Comparison of ENCODE assay signal across 8 mouse cellular contexts in the genomic region with DNA sequence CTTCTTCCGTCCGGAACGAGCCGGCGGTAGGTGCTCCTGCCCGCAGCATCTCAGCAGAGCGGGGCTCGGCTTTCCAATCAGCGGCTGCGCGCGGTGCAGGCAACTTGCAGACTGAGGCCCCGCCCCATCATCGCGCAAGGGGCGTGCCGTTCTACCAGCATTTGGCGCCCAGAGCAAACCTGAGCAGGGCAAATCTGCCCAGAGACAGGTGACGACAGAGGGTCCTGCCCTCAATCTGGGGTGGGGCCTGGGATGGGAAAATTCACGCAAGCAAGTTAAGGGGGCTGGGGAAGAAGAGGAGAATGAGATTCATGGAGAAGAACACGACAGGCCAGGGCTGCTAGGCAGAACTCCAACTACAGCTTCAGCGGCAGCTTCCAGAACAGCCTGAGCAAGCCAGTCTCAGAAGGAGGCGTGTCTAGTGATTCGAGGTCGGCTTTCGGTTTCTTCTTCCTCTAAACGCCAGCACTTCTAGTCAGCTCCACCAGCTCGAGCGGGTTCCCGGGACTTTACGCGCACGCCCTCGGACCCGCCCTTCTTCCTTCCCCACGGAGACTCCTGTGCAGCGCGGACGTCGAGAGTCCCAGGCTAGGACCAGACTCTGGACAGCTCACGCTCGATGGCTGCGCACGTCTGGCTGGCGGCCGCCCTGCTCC. TPM values are rescaled to one million over a fixed set of nuclear protein-coding genes. Genes with fewer than 3 reads are reported as not detected.
DNase-seq lines count a peak whose midpoint lies in the region; ATAC-seq and TF ChIP-seq lines count a peak whose summit lies in the region.

A gene (plus strand): TSS at position 293 of the 656 bp plus-strand sequence.
A gene (minus strand): TSS at position 504 of the 656 bp plus-strand sequence.

- peak within 1 kb of the TSS; percentile 73 for H3K9ac ChIP-seq in embryonic facial prominence, embryonic 13.5 days
- peak within 1 kb of the TSS; percentile 59 for H3K9ac ChIP-seq in limb, embryonic 12.5 days (replicated peaks)
- peak within 1 kb of the TSS; percentile 36 for H3K9ac ChIP-seq in midbrain, embryonic 15.5 days

- H3K4me3 ChIP-seq in embryonic facial prominence, embryonic 13.5 days = peak within 1 kb of the TSS; percentile 59
- H3K4me3 ChIP-seq in kidney, adult 2 months (ENCODE audit: insufficient read depth, low read depth, low read length) = peak within 1 kb of the TSS; percentile 82
- peak within 1 kb of the TSS; percentile 52 for H3K4me3 ChIP-seq in limb, embryonic 12.5 days (replicated peaks)
- H3K4me3 ChIP-seq in midbrain, embryonic 15.5 days = peak within 1 kb of the TSS; percentile 42
- H3K4me3 ChIP-seq in spleen, adult 2 months (ENCODE audit: extremely low read depth, insufficient read depth, insufficient read length) = peak within 1 kb of the TSS; percentile 90

- peak; percentile 93 for DNase-seq in 3134 (ENCODE audit: extremely low read depth, insufficient read length, low spot score)
- DNase-seq in adrenal gland, postnatal 36 days = peak; percentile 100
- peak; percentile 98 to 99 for DNase-seq in heart, adult 18-20 months
- DNase-seq in kidney, adult 2 months = peak; percentile 99
- peak; percentile 97 to 100 for DNase-seq in spleen, adult 2 months (ENCODE audit: low read depth in 1 of 2, low spot score in 2 of 2)

- H3K27ac ChIP-seq in embryonic facial prominence, embryonic 13.5 days = peak within 1 kb of the TSS; percentile 81
- peak within 1 kb of the TSS; percentile 79 for H3K27ac ChIP-seq in kidney, adult 2 months (ENCODE audit: insufficient read depth, low read depth, low read length)
- no peak within 1 kb of the TSS; the same call in 1 of the 2 replicates for H3K27ac ChIP-seq in limb, embryonic 12.5 days
- no peak within 1 kb of the TSS for H3K27ac ChIP-seq in midbrain, embryonic 15.5 days
- H3K27ac ChIP-seq in spleen, adult 2 months (ENCODE audit: insufficient read depth, low read length) = peak within 1 kb of the TSS; percentile 98

- TF ChIP-seq POLR2A in kidney, adult 2 months (IDR thresholded peaks at IDR 0.05; ENCODE audit: low read depth, low read length) = peak; percentile 53
- TF ChIP-seq POLR2A in spleen, adult 2 months (IDR thresholded peaks at IDR 0.05; ENCODE audit: low read depth, low read length) = peak; percentile 91

- peaks cover 14% of the 10 kb centered on the region for H3K4me1 ChIP-seq in embryonic facial prominence, embryonic 13.5 days
- no peaks in the 10 kb centered on the region for H3K4me1 ChIP-seq in kidney, adult 2 months (ENCODE audit: control insufficient read depth, insufficient read depth, low read length)
- H3K4me1 ChIP-seq in limb, embryonic 12.5 days (replicated peaks) = peaks cover 11% of the 10 kb centered on the region
- peaks cover 17% of the 10 kb centered on the region for H3K4me1 ChIP-seq in midbrain, embryonic 15.5 days
- H3K4me1 ChIP-seq in spleen, adult 2 months (ENCODE audit: control insufficient read depth, insufficient read depth, insufficient read length) = peaks cover 21% of the 10 kb centered on the region; the same call in 1 of the 2 replicates

- H3K36me3 ChIP-seq in embryonic facial prominence, embryonic 13.5 days = no peaks in the 10 kb centered on the region
- no peaks in the 10 kb centered on the region for H3K36me3 ChIP-seq in kidney, adult 2 months (ENCODE audit: control insufficient read depth, insufficient read depth, low read length)
- H3K36me3 ChIP-seq in limb, embryonic 12.5 days = no peaks in the 10 kb centered on the region
- H3K36me3 ChIP-seq in midbrain, embryonic 15.5 days (replicated peaks) = no peaks in the 10 kb centered on the region
- H3K36me3 ChIP-seq in spleen, adult 2 months (ENCODE audit: control insufficient read depth, insufficient read depth, low read length) = peaks cover 39% of the 10 kb centered on the region

- TF ChIP-seq CTCF in kidney, adult 2 months (conservative IDR thresholded peaks at IDR 0.05; ENCODE audit: insufficient read depth, insufficient read length, low read depth, low read length) = no peak
- TF ChIP-seq CTCF in spleen, adult 2 months (IDR thresholded peaks at IDR 0.05; ENCODE audit: extremely low read depth, insufficient read depth, insufficient read length, insufficient replicate concordance) = no peak

- peaks cover 83% of the 10 kb centered on the region for H3K27me3 ChIP-seq in embryonic facial prominence, embryonic 13.5 days
- no peaks in the 10 kb centered on the region for H3K27me3 ChIP-seq in kidney, adult 2 months (replicated peaks; ENCODE audit: control insufficient read depth, insufficient read depth, low read length)
- peaks cover 93% of the 10 kb centered on the region for H3K27me3 ChIP-seq in limb, embryonic 12.5 days
- H3K27me3 ChIP-seq in midbrain, embryonic 15.5 days (replicated peaks) = peaks cover 61% of the 10 kb centered on the region
- no peaks in the 10 kb centered on the region for H3K27me3 ChIP-seq in spleen, adult 2 months (ENCODE audit: control insufficient read depth, insufficient read depth, low read length)

- no peaks in the 10 kb centered on the region for H3K9me3 ChIP-seq in embryonic facial prominence, embryonic 13.5 days
- H3K9me3 ChIP-seq in limb, embryonic 12.5 days = no peaks in the 10 kb centered on the region
- H3K9me3 ChIP-seq in midbrain, embryonic 15.5 days = no peaks in the 10 kb centered on the region

- peak; percentile 96 for ATAC-seq in embryonic facial prominence, embryonic 13.5 days (ENCODE audit: insufficient number of reproducible peaks, insufficient read depth, low FRiP score, low TSS enrichment, low read depth)
- ATAC-seq in limb, embryonic 12.5 days (ENCODE audit: insufficient number of reproducible peaks, insufficient read depth, low FRiP score, low TSS enrichment, low read depth) = peak; percentile 94
- peak; percentile 95 for ATAC-seq in midbrain, embryonic 15.5 days (replicated peaks)

- WGBS in embryonic facial prominence, embryonic 13.5 days = under 1% methylated on average over 46 of the region's 46 CpGs
- under 1% methylated on average over 46 of the region's 46 CpGs for WGBS in kidney, adult 2 months
- under 1% methylated on average over 46 of the region's 46 CpGs for WGBS in limb, embryonic 12.5 days
- WGBS in midbrain, embryonic 15.5 days = 0% methylated on average over 46 of the region's 46 CpGs
- WGBS in spleen, adult 2 months = under 1% methylated on average over 46 of the region's 46 CpGs

- H3K4me2 ChIP-seq in embryonic facial prominence, embryonic 13.5 days = peak within 1 kb of the TSS; percentile 97
- H3K4me2 ChIP-seq in limb, embryonic 12.5 days = peak within 1 kb of the TSS; percentile 85
- peak within 1 kb of the TSS; percentile 73 for H3K4me2 ChIP-seq in midbrain, embryonic 15.5 days

RNA-seq across cellular contexts. Expression of the first gene that starts in this region (rescaled TPM):
- total RNA-seq in adrenal gland, postnatal 36 days (2021) = 10 to 100 TPM; 12.5 to 23.0 TPM
- 8.4 and 9.5 TPM in 2 replicates for polyA plus RNA-seq in embryonic facial prominence, embryonic 13.5 days (2015; fragmentation: Nextera tagmentation; extraction: Ambion mirVana)
- total RNA-seq in heart, adult 18-20 months (2021) = 10 to 100 TPM in 1 of 2 experiments, 1 to 10 TPM in 1; 5.7 to 11.4 TPM
- 14.5 and 19.4 TPM in 2 replicates for polyA plus RNA-seq in kidney, adult 2 months (2012; rRNA removed)
- 4.1 and 5.7 TPM in 2 replicates for polyA plus RNA-seq in limb, embryonic 12.5 days (2016; fragmentation: Nextera tagmentation; extraction: Ambion mirVana)
- 2.3 and 3.1 TPM in 2 replicates for polyA plus RNA-seq in midbrain, embryonic 15.5 days (2015; fragmentation: Nextera tagmentation; extraction: Ambion mirVana)
- polyA plus RNA-seq in spleen, adult 2 months (2012; rRNA removed) = 144 and 178 TPM in 2 replicates

RNA-seq across cellular contexts. Expression of the second gene that starts in this region (rescaled TPM):
- 10 to 100 TPM; 11.2 to 18.8 TPM for total RNA-seq in adrenal gland, postnatal 36 days (2021)
- 2.3 and 3.8 TPM in 2 replicates for polyA plus RNA-seq in embryonic facial prominence, embryonic 13.5 days (2015; fragmentation: Nextera tagmentation; extraction: Ambion mirVana)
- 10 to 100 TPM; 13.1 to 25.3 TPM for total RNA-seq in heart, adult 18-20 months (2021)
- polyA plus RNA-seq in kidney, adult 2 months (2012; rRNA removed) = 21.5 and 32.3 TPM in 2 replicates
- polyA plus RNA-seq in limb, embryonic 12.5 days (2016; fragmentation: Nextera tagmentation; extraction: Ambion mirVana) = 2.4 and 2.5 TPM in 2 replicates
- 1.5 and 2.0 TPM in 2 replicates for polyA plus RNA-seq in midbrain, embryonic 15.5 days (2015; fragmentation: Nextera tagmentation; extraction: Ambion mirVana)
- polyA plus RNA-seq in spleen, adult 2 months (2012; rRNA removed) = 159 and 225 TPM in 2 replicates

Comparison
In these comparisons a context has a peak if more than half of its experiments do, and no peak if none do; other contexts are left out.
1. H3K27ac ChIP-seq: peak in embryonic facial prominence, embryonic 13.5 days (single experiment), kidney, adult 2 months (single experiment) and spleen, adult 2 months (single experiment); none in limb, embryonic 12.5 days (single experiment) and midbrain, embryonic 15.5 days (single experiment).
2. Peak in every context shown above with its lines, with median percentiles within 50 percentile points of each other: DNase-seq, ATAC-seq, H3K4me2 ChIP-seq, H3K4me3 ChIP-seq and H3K9ac ChIP-seq.